Mouse (Mus musculus): ENCODE measurements around the gene Kcnh3.

- TF ChIP-seq CTCF (IDR thresholded peaks at IDR 0.05; ENCODE audit: low read depth, low read length) (no peak), POLR2A (IDR thresholded peaks at IDR 0.05; ENCODE audit: borderline replicate concordance, low read depth, low read length) (no peak)
These were observed 965 bp upstream of the Kcnh3 start for GRCm38 (mm10) chr15:99223585-99224207.
